Mouse (Mus musculus) neural tube, embryonic 11.5 days (tissue): ENCODE measurements around the gene Tmbim1. TPM values are rescaled to one million over a fixed set of nuclear protein-coding genes. Genes with fewer than 3 reads are reported as not detected.

Source experiments
- ATAC-seq: fragments of 200-750 bp; cut with Nextera tagmentation; 2 replicates; pipeline ENCODE4 v1.8.0; 2017; ENCODE audit warnings: moderate number of reproducible peaks, mild to moderate bottlenecking, moderate TSS enrichment, moderate library complexity; ENCODE audit not compliant: insufficient read depth, low FRiP score, low TSS enrichment
- DNase-seq: peaks from one replicate; pipeline ENCODE4 v3.0.0-alpha.2; 2015; ENCODE audit warnings: low spot score
- H3K27ac ChIP-seq: fragments of 300-500 bp; sonication (generic); 2 replicates; pipeline ENCODE4 v1.5.1; 2014; ENCODE audit warnings: low read depth, mild to moderate bottlenecking, low read length
- H3K27me3 ChIP-seq: fragments of 300-500 bp; sonication (generic); 2 replicates; pipeline ENCODE4 v1.6.1; 2014; ENCODE audit warnings: mild to moderate bottlenecking, low read length, mixed read lengths; ENCODE audit not compliant: control insufficient read depth, insufficient read depth
- H3K36me3 ChIP-seq: fragments of 300-500 bp; sonication (generic); 2 replicates; pipeline ENCODE4 v1.6.1; 2014; ENCODE audit warnings: mild to moderate bottlenecking, low read length, moderate library complexity, mixed read lengths; ENCODE audit not compliant: control insufficient read depth, insufficient read depth
- H3K4me1 ChIP-seq: fragments of 300-500 bp; sonication (generic); 2 replicates; pipeline ENCODE4 v1.6.1; 2014; ENCODE audit warnings: low read length, mixed read lengths; ENCODE audit not compliant: control insufficient read depth, insufficient read depth
- H3K4me2 ChIP-seq: fragments of 300-500 bp; sonication (generic); 2 replicates; pipeline ENCODE4 v1.6.1; 2014; ENCODE audit warnings: low read depth, mild to moderate bottlenecking, moderate library complexity
- H3K4me3 ChIP-seq: fragments of 300-500 bp; sonication (generic); 2 replicates; pipeline ENCODE4 v1.5.1; 2014; ENCODE audit warnings: low read depth, low read length
- H3K9ac ChIP-seq: fragments of 300-500 bp; sonication (generic); 2 replicates; pipeline ENCODE4 v1.6.1; 2014; ENCODE audit warnings: mild to moderate bottlenecking, low read length
- H3K9me3 ChIP-seq: fragments of 300-500 bp; sonication (generic); 2 replicates; pipeline ENCODE4 v1.6.1; 2016; ENCODE audit warnings: low read length; ENCODE audit not compliant: control insufficient read depth
- WGBS: fragments of 180-500 bp; shearing (Covaris S2); extraction: QIAGEN DNeasy Blood & Tissue Kit; methylation state at CpG from one replicate; pipeline ENCODE4 v1.1.7; 2014; 5-methylcytosine and 5-hydroxymethylcytosine counted together
- polyA plus RNA-seq: library from polyadenylated mRNA; unstranded; fragments of >200 nt; fragmentation: Nextera tagmentation; extraction: Ambion mirVana; gene quantifications from 2 replicates; pipeline ENCODE4 v1.2.1, GENCODE M21; 2014

The Tmbim1 gene
- 8.3 and 8.5 TPM in 2 replicates for polyA plus RNA-seq

- Histone ChIP-seq H3K4me3 (no peak within 1 kb of the TSS), H3K4me2 (no peak within 1 kb of the TSS), H3K36me3 (no peaks in the 10 kb centered on the region), H3K27ac (no peak within 1 kb of the TSS), H3K9me3 (no peaks in the 10 kb centered on the region), H3K27me3 (0 out of 2 replicates have a peak, but pooled peaks cover 2% of the 10 kb centered on the region), H3K4me1 (peaks cover 6% of the 10 kb centered on the region; the same call in 1 of the 2 replicates), H3K9ac (no peak within 1 kb of the TSS)
- no peak for DNase-seq
- WGBS = 66% methylated on average over 2 of the region's 2 CpGs
- ATAC-seq = no peak
Observed at GRCm38 (mm10) chr1:74305522-74305921, at the start of gene Tmbim1. Gene Tmbim1, minus strand, starts transcription at chr1:74305622.

DNA sequence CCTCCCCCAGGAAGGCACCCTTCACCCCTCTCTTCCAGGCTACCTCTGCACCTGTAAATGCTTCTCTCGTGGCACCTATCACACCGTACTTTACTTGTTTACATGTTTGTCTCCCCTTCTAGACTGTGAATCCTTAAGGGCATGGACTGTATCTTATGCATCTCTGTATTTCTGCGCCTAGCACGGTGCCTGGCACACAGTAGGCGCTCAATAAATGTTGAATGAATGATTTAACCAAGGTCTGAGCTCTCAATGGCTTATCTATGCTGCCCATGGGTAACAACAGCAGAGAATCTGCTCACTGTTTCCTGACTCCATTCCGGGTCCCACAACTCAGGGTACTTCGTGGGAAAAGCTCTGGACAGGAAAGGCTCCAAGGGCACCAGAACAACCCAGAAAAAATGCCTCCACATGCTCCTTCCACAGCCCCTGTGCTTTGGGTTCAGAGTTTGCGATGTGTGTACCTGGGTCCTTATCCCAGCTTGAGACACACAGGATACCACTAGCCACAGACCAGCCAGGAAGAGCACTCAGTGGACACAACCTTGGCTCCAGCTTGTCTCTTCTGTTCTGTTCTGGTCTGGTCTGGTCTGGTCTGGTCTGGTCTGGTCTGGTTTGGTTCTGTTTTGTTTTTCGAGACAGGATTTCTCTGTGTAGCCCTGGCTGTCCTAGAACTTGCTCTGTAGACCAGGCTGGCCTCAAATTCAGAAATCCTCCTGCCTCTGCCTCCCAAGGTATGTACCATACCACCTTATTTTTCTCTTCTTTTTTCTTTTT, 48.2 kb upstream of the Tmbim1 start:
- ATAC-seq = no peak

GRCm38 (mm10) chr1:74352532-74353096, 47.2 kb upstream of the Tmbim1 start:
- Histone ChIP-seq H3K27me3 (no peaks in the 10 kb centered on the region), H3K4me1 (no peaks in the 10 kb centered on the region), H3K4me2 (no peak overlapping the region), H3K9ac (no peak overlapping the region), H3K4me3 (no peak overlapping the region), H3K36me3 (no peaks in the 10 kb centered on the region; the same call in 1 of the 2 replicates), H3K27ac (no peak overlapping the region), H3K9me3 (no peaks in the 10 kb centered on the region)
- DNase-seq = no peak
- 79% methylated on average over 5 of the region's 5 CpGs for WGBS
- ATAC-seq = no peak

More for the DNA sequence above, 48.2 kb upstream of the Tmbim1 start:
- no peaks in the 10 kb centered on the region; the same call in 1 of the 2 replicates for H3K36me3 ChIP-seq
- no peak overlapping the region for H3K4me3 ChIP-seq
- no peak overlapping the region for H3K9ac ChIP-seq
- H3K4me2 ChIP-seq = no peak overlapping the region
- H3K27ac ChIP-seq = no peak overlapping the region
- H3K4me1 ChIP-seq = no peaks in the 10 kb centered on the region
- H3K27me3 ChIP-seq = no peaks in the 10 kb centered on the region
- no peaks in the 10 kb centered on the region for H3K9me3 ChIP-seq
- 95% methylated on average over 9 of the region's 9 CpGs for WGBS
- DNase-seq = no peak

DNA sequence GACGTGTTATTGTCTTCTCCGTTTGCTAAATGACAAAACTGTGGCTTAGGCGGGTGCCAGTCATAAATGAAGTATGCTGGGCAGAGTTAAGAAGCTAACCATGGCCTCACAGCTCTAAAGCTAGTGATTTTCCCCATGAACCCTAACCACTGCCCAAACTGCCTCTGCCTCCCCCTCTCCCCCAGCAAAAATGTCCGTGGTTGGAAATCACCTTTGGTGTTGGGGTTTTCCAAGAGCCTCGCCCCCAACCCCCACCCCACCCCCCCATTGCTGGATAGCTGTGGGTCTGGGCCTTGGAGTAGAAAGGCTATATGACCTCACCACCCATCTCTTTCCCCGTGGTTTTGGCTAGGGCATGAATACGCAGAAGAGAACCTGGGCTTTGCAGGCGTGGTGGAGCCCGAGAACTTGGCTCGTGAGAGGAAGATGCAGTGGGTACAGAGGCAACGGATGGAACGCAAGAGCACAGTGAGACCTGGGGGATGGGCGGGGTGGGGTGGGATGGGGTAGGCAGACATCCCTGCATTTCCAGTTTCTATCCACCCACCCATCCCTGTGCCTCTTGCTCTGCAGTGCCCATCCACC, 45.9 kb upstream of the Tmbim1 start:
- Histone ChIP-seq H3K27me3 (no peaks in the 10 kb centered on the region), H3K36me3 (no peaks in the 10 kb centered on the region; the same call in 1 of the 2 replicates), H3K9me3 (no peaks in the 10 kb centered on the region), H3K27ac (no peak overlapping the region), H3K4me2 (no peak overlapping the region), H3K4me1 (no peaks in the 10 kb centered on the region), H3K9ac (no peak overlapping the region), H3K4me3 (no peak overlapping the region)
- WGBS = 93% methylated on average over 13 of the region's 13 CpGs
- ATAC-seq = no peak
- no peak for DNase-seq

GRCm38 (mm10) chr1:74344163-74344916, 38.9 kb upstream of the Tmbim1 start:
- H3K4me3 ChIP-seq = no peak overlapping the region
- no peaks in the 10 kb centered on the region for H3K9me3 ChIP-seq
- no peak overlapping the region for H3K27ac ChIP-seq
- no peak overlapping the region for H3K4me2 ChIP-seq
- H3K27me3 ChIP-seq = no peaks in the 10 kb centered on the region
- ATAC-seq (no peak), DNase-seq (no peak)
- H3K4me1 ChIP-seq = no peaks in the 10 kb centered on the region
- no peak overlapping the region for H3K9ac ChIP-seq
- H3K36me3 ChIP-seq = no peaks in the 10 kb centered on the region; the same call in 1 of the 2 replicates
- WGBS = 81% methylated on average over 11 of the region's 11 CpGs

DNA sequence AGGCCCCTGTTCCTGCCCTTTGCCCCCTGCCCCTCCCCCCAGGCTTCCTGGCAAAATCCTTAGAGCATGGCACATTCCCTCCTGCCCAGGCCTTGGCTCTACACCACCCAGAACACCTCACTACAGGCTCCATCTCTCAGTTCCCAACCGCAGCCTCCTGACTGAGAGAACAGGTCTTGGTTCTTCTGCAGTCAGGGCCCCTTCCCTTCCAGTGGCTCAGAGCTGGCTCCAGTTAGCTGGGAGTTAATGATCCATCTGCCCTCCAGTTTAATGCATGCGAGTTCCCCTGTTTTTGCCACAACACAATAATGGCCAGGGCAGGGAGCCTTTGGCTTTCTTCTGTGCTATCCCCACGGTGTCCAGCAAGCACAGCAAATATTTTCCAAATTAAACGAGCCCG, 37.7 kb upstream of the Tmbim1 start:
- no peak overlapping the region for H3K27ac ChIP-seq
- 67% methylated on average over 5 of the region's 5 CpGs for WGBS
- H3K4me1 ChIP-seq = no peaks in the 10 kb centered on the region
- H3K9me3 ChIP-seq = no peaks in the 10 kb centered on the region
- H3K36me3 ChIP-seq = no peaks in the 10 kb centered on the region
- ATAC-seq (no peak), DNase-seq (no peak)
- H3K27me3 ChIP-seq = no peaks in the 10 kb centered on the region
- H3K4me2 ChIP-seq = no peak overlapping the region
- H3K4me3 ChIP-seq = no peak overlapping the region
- no peak overlapping the region for H3K9ac ChIP-seq

DNA sequence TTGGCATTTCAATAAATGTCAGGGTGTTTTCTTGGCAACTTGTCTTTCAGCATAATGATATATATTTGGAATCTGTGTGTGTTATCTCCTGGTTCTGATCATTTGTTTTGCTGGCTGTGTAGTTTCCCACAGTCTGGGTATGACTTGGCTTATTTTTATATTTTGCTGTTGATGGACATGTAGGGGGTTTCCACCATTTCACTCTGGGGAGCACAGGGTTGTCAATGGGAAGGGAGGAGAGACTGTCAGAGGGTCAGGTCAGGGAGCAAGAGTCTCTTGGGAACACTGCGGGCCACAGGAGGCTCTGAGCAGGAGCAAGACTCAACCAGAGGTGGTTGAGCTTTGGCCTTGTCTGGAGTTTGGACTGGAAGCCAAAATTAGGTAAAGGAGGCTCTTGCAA, 36.9 kb upstream of the Tmbim1 start:
- no peaks in the 10 kb centered on the region for H3K9me3 ChIP-seq
- no peak overlapping the region for H3K4me3 ChIP-seq
- no peak overlapping the region for H3K4me2 ChIP-seq
- no peaks in the 10 kb centered on the region for H3K4me1 ChIP-seq
- H3K27me3 ChIP-seq = no peaks in the 10 kb centered on the region
- ATAC-seq = no peak
- no peak overlapping the region for H3K27ac ChIP-seq
- H3K36me3 ChIP-seq = no peaks in the 10 kb centered on the region
- no peak for DNase-seq
- WGBS = 96% methylated on average over 1 of the region's 1 CpGs
- H3K9ac ChIP-seq = no peak overlapping the region

GRCm38 (mm10) chr1:74341898-74342297, 36.5 kb upstream of the Tmbim1 start:
- H3K4me3 ChIP-seq = no peak overlapping the region
- H3K9me3 ChIP-seq = no peaks in the 10 kb centered on the region
- H3K27ac ChIP-seq = no peak overlapping the region
- 93% methylated on average over 7 of the region's 7 CpGs for WGBS
- no peak overlapping the region for H3K9ac ChIP-seq
- no peak overlapping the region for H3K4me2 ChIP-seq
- DNase-seq = no peak
- no peak for ATAC-seq
- no peaks in the 10 kb centered on the region for H3K4me1 ChIP-seq
- H3K36me3 ChIP-seq = no peaks in the 10 kb centered on the region
- no peaks in the 10 kb centered on the region for H3K27me3 ChIP-seq
